Comparison of ENCODE assay signal across 8 mouse cellular contexts in genomic region chr4:145774241-145774761, GRCm38 (mm10).
DNase-seq lines count a peak whose midpoint lies in the region; ATAC-seq and TF ChIP-seq lines count a peak whose summit lies in the region.
"Not testable (repeated sequence)": the region's sequence is repeated elsewhere in the genome, so short reads cannot be mapped to it uniquely, and the experiment has no call there.

No protein-coding gene starts in this region.

- not testable (repeated sequence) for H3K27me3 ChIP-seq in embryonic facial prominence, embryonic 10.5 days (replicated peaks; ENCODE audit: low read depth, poor library complexity, severe bottlenecking); heart, adult 2 months (ENCODE audit: control insufficient read depth, insufficient read depth, low read length); intestine, embryonic 14.5 days (replicated peaks; ENCODE audit: control insufficient read depth, insufficient read depth, low read length)

- not testable (repeated sequence) for H3K4me1 ChIP-seq in embryonic facial prominence, embryonic 10.5 days; heart, adult 2 months (ENCODE audit: control insufficient read depth, insufficient read depth, low read length); intestine, embryonic 14.5 days (replicated peaks; ENCODE audit: control insufficient read depth, insufficient read depth, low read length)

- intact Hi-C loops in heart, adult 2 months (cut with DNase I); left cerebral cortex, adult 2 months (cut with DNase I): not testable (repeated sequence)

- peak; percentile 92 for ATAC-seq in intestine, embryonic 14.5 days (replicated peaks; ENCODE audit: low FRiP score, low TSS enrichment, low read depth)

- H3K27ac ChIP-seq in embryonic facial prominence, embryonic 10.5 days (replicated peaks); heart, adult 2 months; intestine, embryonic 14.5 days (ENCODE audit: low read depth); left cerebral cortex, adult 2 months: not testable (repeated sequence)

- TF ChIP-seq POLR2A in heart, adult 2 months (IDR thresholded peaks at IDR 0.05; ENCODE audit: insufficient read depth, low read depth, low read length) = not testable (repeated sequence)

- H3K9ac ChIP-seq in heart, adult 2 months (ENCODE audit: low read depth, low read length) = 0 out of 2 replicates have a peak overlapping the region, but pooled peaks have one; percentile 51
- H3K9ac ChIP-seq in intestine, embryonic 14.5 days (ENCODE audit: low read length) = not testable (repeated sequence)

- 2% methylated on average over 49 of the region's 49 CpGs for WGBS in embryonic facial prominence, embryonic 10.5 days
- 2% methylated on average over 44 of the region's 49 CpGs for WGBS in heart, adult 2 months
- 4% methylated on average over 43 of the region's 49 CpGs for WGBS in intestine, embryonic 14.5 days

- TF ChIP-seq CTCF in heart, adult 2 months (IDR thresholded peaks at IDR 0.05) = peak; percentile 52
- not testable (repeated sequence) for TF ChIP-seq CTCF in left cerebral cortex, adult 2 months (IDR thresholded peaks at IDR 0.05)

- peak; percentile 1 for DNase-seq in T-cell, adult 2 months (ENCODE audit: low spot score)
- not testable (repeated sequence) for DNase-seq in embryonic facial prominence, embryonic 10.5 days (ENCODE audit: low spot score)
- DNase-seq in heart, adult 2 months = peak; percentile 46 to 73
- DNase-seq in intestine, embryonic 14.5 days (ENCODE audit: low spot score) = peak; percentile 54
- peak; percentile 4 to 9 for DNase-seq in left cerebral cortex, adult 2 months (ENCODE audit: extremely low spot score in 1 of 2, low spot score in 2 of 2)
- DNase-seq in lung, postnatal 10 days = peak; percentile 39
- peak; percentile 52 for DNase-seq in ovary, postnatal 14 days (ENCODE audit: low spot score)
- peak; percentile 6 to 15 for DNase-seq in thymus, postnatal 36 days

- H3K4me2 ChIP-seq in intestine, embryonic 14.5 days (ENCODE audit: low read length) = peak overlapping the region; percentile 30

- H3K79me2 ChIP-seq in heart, adult 2 months (replicated peaks; ENCODE audit: control insufficient read depth, insufficient read depth, low read length) = not testable (repeated sequence)

- TF ChIP-seq EP300 in heart, adult 2 months (IDR thresholded peaks at IDR 0.05; ENCODE audit: insufficient read depth, low read depth, low read length) = not testable (repeated sequence)

- not testable (repeated sequence) for H3K9me3 ChIP-seq in embryonic facial prominence, embryonic 10.5 days; intestine, embryonic 14.5 days (ENCODE audit: control insufficient read depth, low read length)

- not testable (repeated sequence) for H3K36me3 ChIP-seq in embryonic facial prominence, embryonic 10.5 days (replicated peaks); heart, adult 2 months (ENCODE audit: control insufficient read depth, insufficient read depth, low read length); intestine, embryonic 14.5 days (ENCODE audit: control insufficient read depth, insufficient read depth, low read length)

- H3K4me3 ChIP-seq in embryonic facial prominence, embryonic 10.5 days = peak overlapping the region; percentile 45
- not testable (repeated sequence) for H3K4me3 ChIP-seq in heart, adult 2 months; left cerebral cortex, adult 2 months
- H3K4me3 ChIP-seq in intestine, embryonic 14.5 days (ENCODE audit: low read depth, low read length) = 0 out of 2 replicates have a peak overlapping the region, but pooled peaks have one; percentile 6
